Mouse (Mus musculus) megakaryocyte, adult 5-6 weeks (primary cell): ENCODE data around the gene Zmynd8. TPM values are rescaled to one million over a fixed set of nuclear protein-coding genes. Genes with fewer than 3 reads are reported as not detected.

Source experiments
- ATAC-seq: 2 replicates; pipeline ENCODE4 v1.8.0; 2016; ENCODE audit warnings: mild to moderate bottlenecking, inconsistent platforms; ENCODE audit not compliant: poor library complexity, severe bottlenecking
- total RNA-seq, 2 experiments: library from RNA; stranded (forward) in 1 of 2; stranded (reverse) in 1 of 2; fragments of 153-499, 151-499 nt in 1 of 2; fragments of 221-1000, 200-1000 nt in 1 of 2; gene quantifications; 2 replicates each; pipeline versions ENCODE4 v1.2.3 to v1.2.4; 2015 to 2017

Zmynd8 gene
- total RNA-seq, 2 experiments from 2014 or later, result 26.7 to 37.5 TPM

- no peak for ATAC-seq
Observed at GRCm38 (mm10) chr2:165899923-165900322, 1.1 kb upstream of the Zmynd8 start.

- ATAC-seq, result no peak
Observed at GRCm38 (mm10) chr2:165899474-165899873, 658 bp upstream of the Zmynd8 start.

- peak; percentile 47; the same call in 1 of the 2 replicates for ATAC-seq
Observed at GRCm38 (mm10) chr2:165896171-165896570, 2.6 kb downstream of the Zmynd8 start.

GRCm38 (mm10) chr2:165895687-165896086 lies 3.1 kb downstream of the Zmynd8 start:
- no peak for ATAC-seq

GRCm38 (mm10) chr2:165894533-165894932 lies 4.3 kb downstream of the Zmynd8 start:
- no peak for ATAC-seq

- ATAC-seq, result no peak
Observed at GRCm38 (mm10) chr2:165893232-165893631, 5.6 kb downstream of the Zmynd8 start.

- peak; percentile 67 for ATAC-seq
Observed at GRCm38 (mm10) chr2:165892626-165893025, 6.2 kb downstream of the Zmynd8 start.

GRCm38 (mm10) chr2:165890401-165890800 lies 8.4 kb downstream of the Zmynd8 start:
- ATAC-seq, result no peak; the same call in 1 of the 2 replicates

GRCm38 (mm10) chr2:165889874-165890273 lies 8.9 kb downstream of the Zmynd8 start:
- no peak for ATAC-seq

GRCm38 (mm10) chr2:165889266-165889665 lies 9.6 kb downstream of the Zmynd8 start:
- ATAC-seq, result no peak

- ATAC-seq, result peak; percentile 29
Observed at GRCm38 (mm10) chr2:165888813-165889221, 10.0 kb downstream of the Zmynd8 start.

GRCm38 (mm10) chr2:165888396-165888795 lies 10.4 kb downstream of the Zmynd8 start:
- 0 out of 2 replicates have a peak, but pooled peaks have one; percentile 9 for ATAC-seq

- ATAC-seq, result no peak
Observed at GRCm38 (mm10) chr2:165886857-165887628, 11.8 kb downstream of the Zmynd8 start.

GRCm38 (mm10) chr2:165886482-165886856 lies 12.3 kb downstream of the Zmynd8 start:
- ATAC-seq, result no peak

GRCm38 (mm10) chr2:165885951-165886320 lies 12.9 kb downstream of the Zmynd8 start:
- no peak for ATAC-seq

- peak; percentile 26 for ATAC-seq
Observed at GRCm38 (mm10) chr2:165885225-165885950, 13.4 kb downstream of the Zmynd8 start.

GRCm38 (mm10) chr2:165884577-165885224 lies 14.1 kb downstream of the Zmynd8 start:
- peak; percentile 78 for ATAC-seq

GRCm38 (mm10) chr2:165883846-165884576 lies 14.8 kb downstream of the Zmynd8 start:
- ATAC-seq, result no peak; the same call in 1 of the 2 replicates

GRCm38 (mm10) chr2:165883006-165883405 lies 15.8 kb downstream of the Zmynd8 start:
- ATAC-seq, result peak; percentile 28

GRCm38 (mm10) chr2:165881585-165882431 lies 17.0 kb downstream of the Zmynd8 start:
- ATAC-seq, result no peak
